Mouse (Mus musculus): ENCODE results near the gene Wwp2. TPM values are rescaled to one million over a fixed set of nuclear protein-coding genes. Genes with fewer than 3 reads are reported as not detected.

Gene Wwp2
- 43.0 and 43.7 TPM in 2 replicates for polyA plus RNA-seq (2011; ENCODE audit: insufficient read length, low read depth, missing spikeins)

- H3K4me3 ChIP-seq (ENCODE audit: insufficient read depth, low read length): peak within 1 kb of the TSS; percentile 95
- TF ChIP-seq POLR2A (IDR thresholded peaks at IDR 0.05; ENCODE audit: low read depth, low read length) (peak; percentile 56), CTCF (IDR thresholded peaks at IDR 0.05; ENCODE audit: borderline replicate concordance, insufficient read depth, low read length) (no peak)
- no peaks in the 10 kb centered on the region for H3K4me1 ChIP-seq (ENCODE audit: control insufficient read depth, insufficient read depth, low read length)
- H3K27ac ChIP-seq (ENCODE audit: insufficient read depth, low read length): peak within 1 kb of the TSS; percentile 66
These were observed at the start of gene Wwp2 for GRCm38 (mm10) chr8:107435962-107436831. Wwp2 (plus strand) TSS chr8:107436365.

GRCm38 (mm10) chr8:107386642-107387041 lies 49.5 kb upstream of the Wwp2 start:
- Histone ChIP-seq H3K4me1 (ENCODE audit: control insufficient read depth, insufficient read depth, low read length) (peaks cover 4% of the 10 kb centered on the region; the same call in 1 of the 2 replicates), H3K4me3 (ENCODE audit: insufficient read depth, low read length) (no peak overlapping the region), H3K27ac (ENCODE audit: insufficient read depth, low read length) (no peak overlapping the region)
- TF ChIP-seq POLR2A (IDR thresholded peaks at IDR 0.05; ENCODE audit: low read depth, low read length): no peak
- TF ChIP-seq CTCF (IDR thresholded peaks at IDR 0.05; ENCODE audit: borderline replicate concordance, insufficient read depth, low read length): no peak

- no peak overlapping the region for H3K27ac ChIP-seq (ENCODE audit: insufficient read depth, low read length)
- H3K4me3 ChIP-seq (ENCODE audit: insufficient read depth, low read length): no peak overlapping the region
- no peak for TF ChIP-seq CTCF (IDR thresholded peaks at IDR 0.05; ENCODE audit: borderline replicate concordance, insufficient read depth, low read length)
- TF ChIP-seq POLR2A (IDR thresholded peaks at IDR 0.05; ENCODE audit: low read depth, low read length): no peak
- H3K4me1 ChIP-seq (ENCODE audit: control insufficient read depth, insufficient read depth, low read length): peaks cover 4% of the 10 kb centered on the region; the same call in 1 of the 2 replicates
These were observed 48.3 kb upstream of the Wwp2 start for GRCm38 (mm10) chr8:107387861-107388260.

- TF ChIP-seq POLR2A (IDR thresholded peaks at IDR 0.05; ENCODE audit: low read depth, low read length): no peak
- TF ChIP-seq CTCF (IDR thresholded peaks at IDR 0.05; ENCODE audit: borderline replicate concordance, insufficient read depth, low read length): no peak
- Histone ChIP-seq H3K4me1 (ENCODE audit: control insufficient read depth, insufficient read depth, low read length) (peaks cover 4% of the 10 kb centered on the region; the same call in 1 of the 2 replicates), H3K4me3 (ENCODE audit: insufficient read depth, low read length) (no peak overlapping the region), H3K27ac (ENCODE audit: insufficient read depth, low read length) (no peak overlapping the region)
These were observed 46.6 kb upstream of the Wwp2 start for GRCm38 (mm10) chr8:107389557-107389956.

- no peak overlapping the region for H3K27ac ChIP-seq (ENCODE audit: insufficient read depth, low read length)
- no peak overlapping the region for H3K4me3 ChIP-seq (ENCODE audit: insufficient read depth, low read length)
- peaks cover 4% of the 10 kb centered on the region; the same call in 1 of the 2 replicates for H3K4me1 ChIP-seq (ENCODE audit: control insufficient read depth, insufficient read depth, low read length)
- TF ChIP-seq POLR2A (IDR thresholded peaks at IDR 0.05; ENCODE audit: low read depth, low read length) (no peak), CTCF (IDR thresholded peaks at IDR 0.05; ENCODE audit: borderline replicate concordance, insufficient read depth, low read length) (no peak)
These were observed 45.6 kb upstream of the Wwp2 start for GRCm38 (mm10) chr8:107390476-107391135.

GRCm38 (mm10) chr8:107391136-107391516 lies 45.0 kb upstream of the Wwp2 start:
- Histone ChIP-seq H3K27ac (ENCODE audit: insufficient read depth, low read length) (no peak overlapping the region), H3K4me3 (ENCODE audit: insufficient read depth, low read length) (no peak overlapping the region), H3K4me1 (ENCODE audit: control insufficient read depth, insufficient read depth, low read length) (peaks cover 4% of the 10 kb centered on the region; the same call in 1 of the 2 replicates)
- no peak for TF ChIP-seq CTCF (IDR thresholded peaks at IDR 0.05; ENCODE audit: borderline replicate concordance, insufficient read depth, low read length)
- TF ChIP-seq POLR2A (IDR thresholded peaks at IDR 0.05; ENCODE audit: low read depth, low read length): no peak

GRCm38 (mm10) chr8:107395397-107395796 lies 40.8 kb upstream of the Wwp2 start:
- H3K27ac ChIP-seq (ENCODE audit: insufficient read depth, low read length): no peak overlapping the region
- H3K4me1 ChIP-seq (ENCODE audit: control insufficient read depth, insufficient read depth, low read length): no peaks in the 10 kb centered on the region
- no peak for TF ChIP-seq CTCF (IDR thresholded peaks at IDR 0.05; ENCODE audit: borderline replicate concordance, insufficient read depth, low read length)
- no peak for TF ChIP-seq POLR2A (IDR thresholded peaks at IDR 0.05; ENCODE audit: low read depth, low read length)
- H3K4me3 ChIP-seq (ENCODE audit: insufficient read depth, low read length): no peak overlapping the region

- H3K27ac ChIP-seq (ENCODE audit: insufficient read depth, low read length): no peak overlapping the region
- no peak overlapping the region for H3K4me3 ChIP-seq (ENCODE audit: insufficient read depth, low read length)
- no peak for TF ChIP-seq POLR2A (IDR thresholded peaks at IDR 0.05; ENCODE audit: low read depth, low read length)
- TF ChIP-seq CTCF (IDR thresholded peaks at IDR 0.05; ENCODE audit: borderline replicate concordance, insufficient read depth, low read length): no peak
- H3K4me1 ChIP-seq (ENCODE audit: control insufficient read depth, insufficient read depth, low read length): no peaks in the 10 kb centered on the region
These were observed 40.0 kb upstream of the Wwp2 start for GRCm38 (mm10) chr8:107396106-107396670.

- Histone ChIP-seq H3K4me3 (ENCODE audit: insufficient read depth, low read length) (no peak overlapping the region), H3K4me1 (ENCODE audit: control insufficient read depth, insufficient read depth, low read length) (no peaks in the 10 kb centered on the region), H3K27ac (ENCODE audit: insufficient read depth, low read length) (no peak overlapping the region)
- TF ChIP-seq CTCF (IDR thresholded peaks at IDR 0.05; ENCODE audit: borderline replicate concordance, insufficient read depth, low read length) (no peak), POLR2A (IDR thresholded peaks at IDR 0.05; ENCODE audit: low read depth, low read length) (no peak)
These were observed 38.5 kb upstream of the Wwp2 start for GRCm38 (mm10) chr8:107397665-107398064.
